In the genomic region with DNA sequence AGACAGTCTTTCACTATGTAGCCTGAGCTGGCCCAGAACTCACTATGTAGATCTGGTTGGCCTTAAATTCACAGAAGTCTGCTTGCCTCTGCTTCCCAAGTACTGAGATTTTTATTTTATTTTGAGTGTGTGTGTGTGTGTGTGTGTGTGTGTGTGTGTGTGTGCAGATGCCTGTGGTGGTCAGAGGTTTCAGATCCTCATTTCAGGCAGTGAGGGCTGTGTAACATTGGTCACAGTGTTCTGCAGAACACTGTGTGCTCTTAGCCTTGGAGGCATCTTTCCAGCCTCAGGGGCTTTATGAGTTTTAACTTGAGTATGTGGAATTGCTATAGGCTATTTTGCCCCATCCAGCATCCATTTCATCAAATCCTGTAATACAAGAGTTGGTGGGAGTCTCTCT, we compare ENCODE assay signal across 19 mouse cellular contexts.
"Had no signal": no experiment of that assay in that cellular context is flagged by ENCODE, and none has a peak within 500 bp of the region (broad histone marks: within the 10 kb centered on the region; RNA-seq: fewer than 3 reads in every experiment).

No protein-coding gene starts in this region.

- DNase-seq: kidney, adult 2 months; kidney, postnatal 25 days; layer of hippocampus, postnatal 36 days; left cerebral cortex, postnatal 4 days; liver, postnatal 0 days; lung, embryonic 14.5 days; right cerebral cortex, adult 18-20 months; right cerebral cortex, postnatal 14 days; right cerebral cortex, postnatal 4 days; thymus, adult 2 months; thymus, postnatal 14 days; thymus, postnatal 4 days had no signal

- H3K27me3 ChIP-seq: limb, embryonic 12.5 days; limb, embryonic 15.5 days; midbrain, embryonic 12.5 days; midbrain, embryonic 15.5 days; neural tube, embryonic 12.5 days; neural tube, embryonic 15.5 days had no signal

- ATAC-seq: liver, postnatal 0 days; lung, postnatal 0 days; midbrain, embryonic 15.5 days had no signal

- H3K36me3 ChIP-seq: limb, embryonic 12.5 days; limb, embryonic 15.5 days; midbrain, embryonic 12.5 days; midbrain, embryonic 15.5 days; neural tube, embryonic 12.5 days; neural tube, embryonic 15.5 days had no signal
